Mouse (Mus musculus): ENCODE data around the gene Sinhcaf.
"Not testable (repeated sequence)": the region's sequence is repeated elsewhere in the genome, so short reads cannot be mapped to it uniquely, and the experiment has no call there.

Gene Sinhcaf

GRCm38 (mm10) chr6:148945509-148946408, 508 bp downstream of the Sinhcaf start:
- peak; percentile 10 to 25 for DNase-seq (ENCODE audit: low spot score in 2 of 2)

- DNase-seq (ENCODE audit: low spot score in 2 of 2): peak; percentile 29 to 49
These were observed 1.3 kb downstream of the Sinhcaf start for GRCm38 (mm10) chr6:148944767-148945508.

GRCm38 (mm10) chr6:148944344-148944766, 1.9 kb downstream of the Sinhcaf start:
- peak in 1 of 2 experiments; percentile 28 for DNase-seq (ENCODE audit: low spot score in 2 of 2)

- DNase-seq (ENCODE audit: low spot score in 2 of 2): no peak
These were observed 2.6 kb downstream of the Sinhcaf start for GRCm38 (mm10) chr6:148943695-148944094.

GRCm38 (mm10) chr6:148942406-148942805, 3.9 kb downstream of the Sinhcaf start:
- DNase-seq (ENCODE audit: low spot score in 2 of 2): no peak

GRCm38 (mm10) chr6:148941880-148942279, 4.4 kb downstream of the Sinhcaf start:
- DNase-seq (ENCODE audit: low spot score in 2 of 2): no peak

- DNase-seq (ENCODE audit: low spot score in 2 of 2): not testable (repeated sequence)
These were observed 5.9 kb downstream of the Sinhcaf start for GRCm38 (mm10) chr6:148940383-148940782.

GRCm38 (mm10) chr6:148937693-148938092, 8.6 kb downstream of the Sinhcaf start:
- DNase-seq (ENCODE audit: low spot score in 2 of 2): no peak

GRCm38 (mm10) chr6:148934961-148935590, 11.2 kb downstream of the Sinhcaf start:
- DNase-seq (ENCODE audit: low spot score in 2 of 2): no peak

- DNase-seq (ENCODE audit: low spot score in 2 of 2): no peak
These were observed 15.0 kb downstream of the Sinhcaf start for GRCm38 (mm10) chr6:148931281-148931680.

GRCm38 (mm10) chr6:148918841-148919398, 27.3 kb downstream of the Sinhcaf start:
- no peak for DNase-seq (ENCODE audit: low spot score in 2 of 2)

- DNase-seq (ENCODE audit: low spot score in 2 of 2): no peak
These were observed 28.6 kb downstream of the Sinhcaf start for GRCm38 (mm10) chr6:148917672-148918071.

- no peak for DNase-seq (ENCODE audit: low spot score in 2 of 2)
These were observed 29.4 kb downstream of the Sinhcaf start for GRCm38 (mm10) chr6:148916817-148917216.

GRCm38 (mm10) chr6:148913938-148914337, 32.3 kb downstream of the Sinhcaf start:
- peak in 1 of 2 experiments; percentile 14 for DNase-seq (ENCODE audit: low spot score in 2 of 2)

- DNase-seq (ENCODE audit: low spot score in 2 of 2): not testable (repeated sequence)
These were observed 34.4 kb downstream of the Sinhcaf start for GRCm38 (mm10) chr6:148911906-148912305.

GRCm38 (mm10) chr6:148906958-148907357, 39.3 kb downstream of the Sinhcaf start:
- no peak for DNase-seq (ENCODE audit: low spot score in 2 of 2)

GRCm38 (mm10) chr6:148902728-148903127, 43.5 kb downstream of the Sinhcaf start:
- no peak for DNase-seq (ENCODE audit: low spot score in 2 of 2)

GRCm38 (mm10) chr6:148896507-148896851, 49.8 kb downstream of the Sinhcaf start:
- no peak for DNase-seq (ENCODE audit: low spot score in 2 of 2)

- peak; percentile 87 to 91 for DNase-seq (ENCODE audit: low spot score in 2 of 2)
These were observed 50.3 kb downstream of the Sinhcaf start, which contains the start of gene Caprin2 for GRCm38 (mm10) chr6:148895773-148896506. Gene Caprin2 (minus strand): TSS chr6:148896237.

GRCm38 (mm10) chr6:148894888-148895772, 51.1 kb downstream of the Sinhcaf start:
- no peak for DNase-seq (ENCODE audit: low spot score in 2 of 2)

All from spleen, postnatal 14 days (tissue).